Mouse (Mus musculus) gastrocnemius, postnatal 14 days (tissue): ENCODE measurements around the gene Hypk. TPM values are rescaled to one million over a fixed set of nuclear protein-coding genes. Genes with fewer than 3 reads are reported as not detected.
"Not testable (repeated sequence)": the region's sequence is repeated elsewhere in the genome, so short reads cannot be mapped to it uniquely, and the experiment has no call there.

Experiments
- DNase-seq: peaks from one replicate; pipeline ENCODE4 v3.0.0; 2021; ENCODE audit warnings: mixed read lengths
- intact Hi-C: fragments of 180-260 bp; cut with DNase I; formaldehyde crosslinking; loops from one replicate; pipeline ENCODE4 v1.15.1; 2025; ENCODE audit warnings: low total_unique reads
- microRNA-seq, 2 experiments: library from miRNA; unstranded; fragments of <30 nt; microRNA quantifications; one replicate each; pipeline ENCODE4 v1.2.0; 2021
- total RNA-seq, 2 experiments: library from RNA; stranded (reverse); gene quantifications; 2 replicates each; pipeline ENCODE4 v1.2.3; 2021

The Hypk gene
- total RNA-seq, 2 experiments from 2014 or later: 15.2 to 22.0 TPM

- DNase-seq: peak; percentile 7
- intact Hi-C loops: no loop called here
Measured at GRCm38 (mm10) chr2:121480498-121480897, 27.4 kb downstream of the Hypk start.

GRCm38 (mm10) chr2:121480916-121481315, 27.8 kb downstream of the Hypk start:
- intact Hi-C loops, DNase-seq: not testable (repeated sequence)

- intact Hi-C loops: no loop called here
- no peak for DNase-seq
Measured at GRCm38 (mm10) chr2:121483576-121483975, 30.5 kb downstream of the Hypk start.

- intact Hi-C loops, DNase-seq: not testable (repeated sequence)
Measured at GRCm38 (mm10) chr2:121484403-121484802, 31.3 kb downstream of the Hypk start.

GRCm38 (mm10) chr2:121501550-121501949, 48.5 kb downstream of the Hypk start:
- DNase-seq, intact Hi-C loops: not testable (repeated sequence)

- DNase-seq: peak; percentile 80
- intact Hi-C loops: not testable (repeated sequence)
Measured at GRCm38 (mm10) chr2:121505942-121506882, 53.1 kb downstream of the Hypk start, which contains the start of the genes Mfap1a and Wdr76. Gene Mfap1a (minus strand): TSS chr2:121506665. Gene Wdr76 (plus strand): TSS chr2:121506723.

- no peak for DNase-seq
- intact Hi-C loops: no loop called here
Measured at GRCm38 (mm10) chr2:121507173-121507950, 54.3 kb downstream of the Hypk start.

- intact Hi-C loops: no loop called here
- no peak for DNase-seq
Measured at GRCm38 (mm10) chr2:121507951-121508330, 54.9 kb downstream of the Hypk start.

Small RNA genes lying within 50 kb of the gene (microRNA-seq; reads per million reads assigned to microRNA genes)
- 0 reads per million in 2 experiments for gene Gm22953

Other genes with a start within 250 kb of the Hypk start
- gene Trp53bp1, start 181.9 kb upstream of the Hypk start, total RNA-seq: 10 to 100 TPM; 12.1 to 17.3 TPM
- 1 to 10 TPM; 7.5 to 9.3 TPM for gene Map1a, start 163.7 kb upstream of the Hypk start, total RNA-seq
- gene Ppip5k1, start 97.9 kb upstream of the Hypk start, total RNA-seq: 10 to 100 TPM; 30.8 to 34.8 TPM
- gene Ckmt1, start 95.6 kb upstream of the Hypk start, total RNA-seq: under 1 TPM in 1 of 2 experiments, not detected in 1; 0.44 TPM
- gene Strc, start 66.1 kb upstream of the Hypk start, total RNA-seq: not detected
- 10 to 100 TPM; 64.0 to 86.2 TPM for gene Pdia3, start 39.5 kb upstream of the Hypk start, total RNA-seq
- 1 to 10 TPM; 2.1 to 2.4 TPM for gene Catsper2, start 39.5 kb upstream of the Hypk start, total RNA-seq
- gene Ell3, start 9.0 kb upstream of the Hypk start, total RNA-seq: not detected
- 100 to 1,000 TPM; 363 to 364 TPM for gene Serf2, start 4.1 kb upstream of the Hypk start, total RNA-seq
- gene Serinc4, start 3.5 kb downstream of the Hypk start, total RNA-seq: not detected
- 10 to 100 TPM; 21.5 to 23.0 TPM for gene Mfap1b, start 20.8 kb downstream of the Hypk start, total RNA-seq
- gene Mfap1a, start 53.4 kb downstream of the Hypk start, total RNA-seq: 10 to 100 TPM; 14.5 to 15.4 TPM
- 1 to 10 TPM; 1.8 to 2.0 TPM for gene Wdr76, start 53.4 kb downstream of the Hypk start, total RNA-seq